Mouse (Mus musculus): Measurements from ENCODE around the gene Gm49358. TPM values are rescaled to one million over a fixed set of nuclear protein-coding genes. Genes with fewer than 3 reads are reported as not detected.

The Gm49358 gene
- polyA plus RNA-seq, 1 experiment: not detected

DNA sequence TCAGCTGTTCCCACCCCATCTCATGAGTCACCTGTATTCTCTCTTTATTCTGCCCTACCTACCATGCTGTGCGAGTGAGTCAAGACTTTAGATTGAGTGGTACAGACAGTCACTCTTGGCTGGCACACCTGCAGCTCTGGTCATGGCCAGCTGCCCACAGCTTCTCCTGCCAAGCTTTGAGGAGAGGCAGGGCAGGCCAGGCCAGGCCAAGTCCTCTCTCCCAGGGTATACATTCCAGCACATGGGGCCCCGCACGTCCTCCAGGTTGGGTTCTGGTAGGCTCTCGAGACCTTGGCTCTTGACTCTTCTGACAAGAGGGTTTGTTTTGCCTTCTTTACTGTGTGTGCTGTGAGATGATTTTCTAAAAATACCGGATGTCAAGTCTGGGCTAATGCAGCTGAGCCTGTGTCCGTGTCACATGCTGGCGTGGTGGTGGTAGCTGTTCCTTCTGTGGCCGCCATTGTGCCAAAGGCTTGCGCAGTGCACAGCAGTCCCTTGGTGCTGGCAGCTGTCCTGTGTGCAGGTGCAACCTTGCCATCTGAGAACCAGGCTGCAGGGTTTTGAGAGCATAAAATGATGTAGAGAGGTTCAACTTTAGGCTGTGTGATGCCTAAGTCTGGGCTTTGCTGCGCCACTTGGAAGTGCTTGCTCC is 62.2 kb downstream of the Gm49358 start:
- 82% methylated on average over 10 of the region's 10 CpGs for WGBS
- TF ChIP-seq POLR2A (IDR thresholded peaks at IDR 0.05; ENCODE audit: low read depth, low read length): no peak
- TF ChIP-seq CTCF (IDR thresholded peaks at IDR 0.05; ENCODE audit: extremely low read depth, insufficient read length, insufficient replicate concordance, low read depth, low read length): no peak
- H3K27ac ChIP-seq (ENCODE audit: insufficient read depth, low read depth, low read length): no peak overlapping the region
- H3K36me3 ChIP-seq (ENCODE audit: control insufficient read depth, insufficient read depth, low read length): peaks cover 2% of the 10 kb centered on the region; the same call in 1 of the 2 replicates
- H3K4me1 ChIP-seq (ENCODE audit: control insufficient read depth, insufficient read depth, insufficient read length, low read length): no peaks in the 10 kb centered on the region
- no peaks in the 10 kb centered on the region for H3K27me3 ChIP-seq (ENCODE audit: control insufficient read depth, insufficient read depth, low read length)
- H3K4me3 ChIP-seq (ENCODE audit: low read depth, low read length): no peak overlapping the region

DNA sequence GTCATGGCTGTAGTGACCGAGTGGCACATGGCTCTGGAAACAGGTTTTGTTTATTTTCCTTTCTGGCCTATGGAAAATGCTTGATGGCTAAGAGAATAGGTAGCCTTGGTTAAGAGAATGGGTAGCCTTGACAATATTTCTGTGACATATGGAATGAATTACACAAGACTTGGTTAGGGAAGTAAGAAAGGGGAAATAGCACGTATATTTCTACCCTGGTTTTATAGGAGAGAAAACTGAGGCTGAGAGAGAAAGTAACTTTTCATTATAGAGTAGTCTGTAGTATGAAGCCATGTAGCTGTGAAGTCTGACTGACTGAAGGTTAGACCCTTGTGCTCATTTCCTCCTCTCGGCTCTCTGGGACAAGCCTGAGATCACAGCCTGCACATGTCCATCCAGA is 63.2 kb downstream of the Gm49358 start:
- Histone ChIP-seq H3K4me1 (ENCODE audit: control insufficient read depth, insufficient read depth, insufficient read length, low read length) (no peaks in the 10 kb centered on the region), H3K27me3 (ENCODE audit: control insufficient read depth, insufficient read depth, low read length) (no peaks in the 10 kb centered on the region), H3K36me3 (ENCODE audit: control insufficient read depth, insufficient read depth, low read length) (peaks cover 2% of the 10 kb centered on the region; the same call in 1 of the 2 replicates), H3K27ac (ENCODE audit: insufficient read depth, low read depth, low read length) (no peak overlapping the region), H3K4me3 (ENCODE audit: low read depth, low read length) (no peak overlapping the region)
- 83% methylated on average over 3 of the region's 3 CpGs for WGBS
- TF ChIP-seq CTCF (IDR thresholded peaks at IDR 0.05; ENCODE audit: extremely low read depth, insufficient read length, insufficient replicate concordance, low read depth, low read length): no peak
- no peak for TF ChIP-seq POLR2A (IDR thresholded peaks at IDR 0.05; ENCODE audit: low read depth, low read length)

DNA sequence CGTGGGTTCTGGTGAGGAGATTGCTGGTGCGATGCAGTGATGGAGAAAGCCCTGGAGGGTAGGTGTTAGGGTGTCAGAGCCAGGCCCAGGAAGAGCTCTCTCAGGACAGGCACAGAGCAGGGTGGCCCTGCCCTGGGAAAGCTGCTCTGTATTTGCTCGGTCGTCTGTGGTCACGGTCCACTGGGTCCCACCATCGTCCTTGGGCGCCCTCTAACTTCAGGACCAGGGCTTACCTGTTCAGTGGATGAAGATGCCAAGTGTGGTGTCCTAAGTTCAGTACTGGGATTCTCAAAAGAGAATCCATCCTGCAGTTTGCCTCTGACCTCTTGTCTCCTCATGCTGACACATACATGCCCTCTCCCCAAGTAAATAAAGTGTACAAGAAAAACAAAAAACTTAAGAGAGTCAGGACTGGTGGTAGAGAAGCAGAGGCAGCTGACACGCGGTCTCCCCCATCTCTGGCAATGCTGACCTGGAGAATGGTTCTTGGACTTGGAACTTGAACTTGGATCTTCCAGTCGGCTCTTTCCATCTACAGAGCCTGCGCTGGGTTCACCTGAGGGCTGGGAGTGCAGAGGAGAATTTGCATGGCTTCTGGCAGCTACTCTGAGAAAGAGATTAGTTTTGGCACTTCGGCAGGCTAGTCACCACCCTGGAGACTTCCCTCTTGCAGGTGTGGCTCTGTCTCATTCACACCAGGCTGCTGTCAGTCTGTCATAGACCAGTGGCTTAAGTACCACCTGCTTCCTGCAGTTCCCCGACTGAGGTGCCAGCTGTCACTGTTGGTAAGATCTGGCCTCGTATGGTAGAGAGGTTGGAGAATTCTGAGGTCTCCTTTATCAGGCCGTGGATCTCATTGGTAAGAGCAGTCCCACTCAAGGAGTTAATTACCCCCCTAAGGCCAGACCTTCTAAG is 64.7 kb downstream of the Gm49358 start:
- TF ChIP-seq POLR2A (IDR thresholded peaks at IDR 0.05; ENCODE audit: low read depth, low read length) (no peak), CTCF (IDR thresholded peaks at IDR 0.05; ENCODE audit: extremely low read depth, insufficient read length, insufficient replicate concordance, low read depth, low read length) (no peak)
- Histone ChIP-seq H3K4me3 (ENCODE audit: low read depth, low read length) (no peak overlapping the region), H3K27ac (ENCODE audit: insufficient read depth, low read depth, low read length) (no peak overlapping the region), H3K27me3 (ENCODE audit: control insufficient read depth, insufficient read depth, low read length) (no peaks in the 10 kb centered on the region), H3K4me1 (ENCODE audit: control insufficient read depth, insufficient read depth, insufficient read length, low read length) (no peaks in the 10 kb centered on the region), H3K36me3 (ENCODE audit: control insufficient read depth, insufficient read depth, low read length) (no peaks in the 10 kb centered on the region)
- 84% methylated on average over 15 of the region's 15 CpGs for WGBS

DNA sequence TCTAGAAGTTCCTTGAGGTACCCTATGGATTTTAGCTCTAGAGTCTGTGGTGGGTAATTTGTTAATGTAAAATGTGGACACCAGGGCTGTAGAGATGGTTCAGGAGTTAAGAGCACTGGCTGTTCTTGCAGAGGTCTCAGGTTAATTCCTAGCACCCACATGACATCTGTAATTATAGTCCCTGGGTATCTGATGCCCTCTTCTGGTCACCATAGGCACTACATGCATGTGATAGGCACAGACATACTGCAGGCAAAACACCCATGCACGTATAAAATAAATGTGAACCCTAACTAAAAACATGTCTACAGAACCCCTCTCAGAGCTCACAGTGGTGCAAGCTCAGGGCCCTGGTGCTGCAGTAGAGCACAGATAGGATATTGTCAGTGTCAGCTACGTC is 65.7 kb downstream of the Gm49358 start:
- Histone ChIP-seq H3K27ac (ENCODE audit: insufficient read depth, low read depth, low read length) (no peak overlapping the region), H3K27me3 (ENCODE audit: control insufficient read depth, insufficient read depth, low read length) (no peaks in the 10 kb centered on the region), H3K36me3 (ENCODE audit: control insufficient read depth, insufficient read depth, low read length) (no peaks in the 10 kb centered on the region), H3K4me1 (ENCODE audit: control insufficient read depth, insufficient read depth, insufficient read length, low read length) (no peaks in the 10 kb centered on the region), H3K4me3 (ENCODE audit: low read depth, low read length) (no peak overlapping the region)
- TF ChIP-seq POLR2A (IDR thresholded peaks at IDR 0.05; ENCODE audit: low read depth, low read length) (no peak), CTCF (IDR thresholded peaks at IDR 0.05; ENCODE audit: extremely low read depth, insufficient read length, insufficient replicate concordance, low read depth, low read length) (no peak)
- WGBS: 95% methylated on average over 2 of the region's 2 CpGs

DNA sequence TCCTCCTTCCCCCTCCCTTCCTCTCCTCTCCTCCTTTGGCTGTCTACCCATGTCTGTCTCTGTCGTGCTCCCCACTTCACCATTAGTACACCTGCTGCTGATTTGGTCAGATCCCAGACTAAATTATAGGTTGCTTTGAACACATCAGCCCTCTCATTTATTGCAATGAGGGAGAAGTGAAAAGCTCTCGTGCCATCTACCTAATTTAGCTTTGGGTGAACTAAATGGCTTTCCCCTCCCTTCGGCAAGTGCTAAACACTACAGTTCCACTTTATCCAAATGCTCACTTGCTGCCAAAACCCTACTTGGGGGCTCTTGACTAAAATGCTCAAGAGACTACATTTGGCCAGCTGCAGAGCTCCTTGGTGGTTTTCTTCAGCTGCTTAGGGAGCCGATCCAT is 73.0 kb downstream of the Gm49358 start:
- WGBS: 79% methylated on average over 4 of the region's 4 CpGs
- Histone ChIP-seq H3K27me3 (ENCODE audit: control insufficient read depth, insufficient read depth, low read length) (no peaks in the 10 kb centered on the region), H3K4me3 (ENCODE audit: low read depth, low read length) (no peak overlapping the region), H3K4me1 (ENCODE audit: control insufficient read depth, insufficient read depth, insufficient read length, low read length) (no peaks in the 10 kb centered on the region), H3K27ac (ENCODE audit: insufficient read depth, low read depth, low read length) (no peak overlapping the region), H3K36me3 (ENCODE audit: control insufficient read depth, insufficient read depth, low read length) (no peaks in the 10 kb centered on the region)
- TF ChIP-seq CTCF (IDR thresholded peaks at IDR 0.05; ENCODE audit: extremely low read depth, insufficient read length, insufficient replicate concordance, low read depth, low read length): no peak
- TF ChIP-seq POLR2A (IDR thresholded peaks at IDR 0.05; ENCODE audit: low read depth, low read length): no peak

DNA sequence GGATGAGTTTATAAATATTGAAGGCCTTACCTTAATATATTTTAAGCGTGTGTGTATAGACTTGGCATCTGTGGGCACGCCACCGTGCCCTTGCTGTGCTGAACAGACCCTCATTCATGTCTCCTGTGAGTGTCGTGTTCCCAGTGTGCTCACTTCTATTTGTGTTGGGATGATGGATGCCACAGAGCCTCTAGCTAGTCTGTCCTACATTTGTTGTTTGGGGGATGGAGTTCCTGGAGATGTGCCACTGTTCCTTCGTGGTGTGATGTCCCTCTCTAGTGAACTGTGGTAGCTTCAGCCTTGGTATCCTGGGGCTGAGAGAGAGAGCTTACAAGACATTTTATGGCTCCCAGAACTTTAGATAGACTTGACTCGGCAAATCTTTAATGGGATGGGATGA is 75.1 kb downstream of the Gm49358 start:
- Histone ChIP-seq H3K4me1 (ENCODE audit: control insufficient read depth, insufficient read depth, insufficient read length, low read length) (no peaks in the 10 kb centered on the region; the same call in 1 of the 2 replicates), H3K4me3 (ENCODE audit: low read depth, low read length) (no peak overlapping the region), H3K36me3 (ENCODE audit: control insufficient read depth, insufficient read depth, low read length) (no peaks in the 10 kb centered on the region), H3K27ac (ENCODE audit: insufficient read depth, low read depth, low read length) (no peak overlapping the region), H3K27me3 (ENCODE audit: control insufficient read depth, insufficient read depth, low read length) (no peaks in the 10 kb centered on the region)
- no peak for TF ChIP-seq CTCF (IDR thresholded peaks at IDR 0.05; ENCODE audit: extremely low read depth, insufficient read length, insufficient replicate concordance, low read depth, low read length)
- no peak for TF ChIP-seq POLR2A (IDR thresholded peaks at IDR 0.05; ENCODE audit: low read depth, low read length)
- 91% methylated on average over 6 of the region's 6 CpGs for WGBS

DNA sequence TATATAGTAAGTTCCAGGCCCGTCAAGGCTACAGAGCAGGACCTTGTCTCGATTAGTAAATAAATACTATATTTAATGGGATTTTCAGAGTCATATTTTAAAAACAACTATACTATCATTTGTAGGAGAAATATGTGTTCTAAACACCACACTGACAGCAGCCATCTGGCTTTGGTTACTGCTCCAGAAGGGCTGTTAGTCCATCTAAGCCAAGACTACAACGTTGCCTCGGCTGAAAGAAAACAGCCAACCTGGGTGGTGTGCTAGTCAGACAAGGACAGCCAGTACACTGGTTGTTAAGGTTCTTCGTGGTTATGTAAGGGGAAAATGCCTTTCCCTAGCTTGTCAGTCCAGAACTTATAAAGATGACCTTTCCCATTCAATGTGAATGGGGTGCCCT is 78.9 kb downstream of the Gm49358 start:
- 83% methylated on average over 5 of the region's 5 CpGs for WGBS
- Histone ChIP-seq H3K4me1 (ENCODE audit: control insufficient read depth, insufficient read depth, insufficient read length, low read length) (no peaks in the 10 kb centered on the region; the same call in 1 of the 2 replicates), H3K27ac (ENCODE audit: insufficient read depth, low read depth, low read length) (no peak overlapping the region), H3K36me3 (ENCODE audit: control insufficient read depth, insufficient read depth, low read length) (no peaks in the 10 kb centered on the region), H3K4me3 (ENCODE audit: low read depth, low read length) (no peak overlapping the region), H3K27me3 (ENCODE audit: control insufficient read depth, insufficient read depth, low read length) (no peaks in the 10 kb centered on the region)
- no peak for TF ChIP-seq POLR2A (IDR thresholded peaks at IDR 0.05; ENCODE audit: low read depth, low read length)
- no peak for TF ChIP-seq CTCF (IDR thresholded peaks at IDR 0.05; ENCODE audit: extremely low read depth, insufficient read length, insufficient replicate concordance, low read depth, low read length)
